Mouse (Mus musculus): ENCODE measurements around the gene Cdc42bpb.

GRCm38 (mm10) chr12:111340692-111341091 lies 36.8 kb downstream of the Cdc42bpb start:
- TF ChIP-seq CTCF (IDR thresholded peaks at IDR 0.05; ENCODE audit: borderline replicate concordance, control insufficient read depth, extremely low read depth, insufficient read depth, low read length, poor library complexity), result no peak
- no peak for TF ChIP-seq POLR2A (IDR thresholded peaks at IDR 0.05; ENCODE audit: control insufficient read depth, extremely low read depth, insufficient read depth, low read length, poor library complexity)

Data from thymus, adult 2 months (tissue).